Mouse (Mus musculus) megakaryocyte, embryonic 14.5 days (primary cell): Measurements from ENCODE around the gene Galntl6.

Experiments used
- FLI1 ChIP-seq: IDR thresholded peaks from 2 replicates; pipeline ENCODE4 v1.6.1; 2012; ENCODE audit warnings: low read length, inconsistent platforms, mixed read lengths
- GATA1 ChIP-seq: IDR thresholded peaks from 3 replicates; pipeline ENCODE4 v1.6.1; 2012; ENCODE audit warnings: mixed read lengths, low read length, inconsistent platforms, borderline replicate concordance

GRCm38 (mm10) chr8:57772732-57773265 is 1139.6 kb downstream of the Galntl6 start:
- TF ChIP-seq GATA1 (no peak), FLI1 (no peak)
